Mouse (Mus musculus): Measurements from ENCODE around the gene Nup214.

DNA sequence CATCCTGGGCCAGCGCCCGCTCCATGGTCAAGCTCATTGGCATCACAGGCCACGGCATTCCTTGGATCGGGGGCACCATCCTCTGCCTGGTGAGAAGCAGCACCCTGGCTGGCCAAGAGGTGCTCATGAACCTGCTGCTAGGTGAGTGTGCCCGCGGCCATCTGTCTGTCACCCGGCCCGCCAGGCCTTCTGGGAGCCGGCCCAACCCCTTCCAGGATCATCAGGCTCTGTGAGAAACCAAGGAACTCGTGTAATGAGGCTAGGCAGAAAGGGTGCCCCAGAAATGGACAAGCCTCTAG lies 121.8 kb downstream of the Nup214 start:
- TF ChIP-seq POLR2A (IDR thresholded peaks at IDR 0.05; ENCODE audit: borderline replicate concordance, control insufficient read depth, low read depth, low read length): no peak
- no peak for TF ChIP-seq CTCF (IDR thresholded peaks at IDR 0.05; ENCODE audit: control insufficient read depth, insufficient read depth, low read length)
